Mouse (Mus musculus): Measurements from ENCODE around the gene Ppm1m. TPM values are rescaled to one million over a fixed set of nuclear protein-coding genes. Genes with fewer than 3 reads are reported as not detected.

Ppm1m gene
- total and polyA plus RNA-seq, 2 experiments from 2014 or later, result 16.2 to 18.5 TPM

DNA sequence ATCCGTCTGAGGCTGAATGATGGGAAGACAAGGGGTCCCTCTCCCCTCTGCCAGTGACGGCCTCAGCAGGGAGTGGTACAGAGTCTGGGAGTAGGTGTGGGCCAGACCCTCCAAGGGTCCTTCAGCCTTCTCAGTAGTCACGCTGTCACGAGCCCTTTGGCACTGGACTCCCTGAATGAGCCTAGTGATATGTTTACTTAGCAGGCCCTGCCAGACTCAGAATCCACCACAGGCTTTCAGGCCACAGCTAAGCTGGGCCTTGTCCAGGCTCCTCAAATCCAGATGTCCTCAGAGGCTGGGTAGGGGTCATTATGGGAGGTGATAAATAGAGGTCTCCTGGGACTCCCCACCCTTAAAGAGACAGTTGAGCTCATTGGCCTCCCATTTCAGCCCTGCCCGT, 8.6 kb upstream of the Ppm1m start:
- TF ChIP-seq CTCF (IDR thresholded peaks at IDR 0.05), result no peak
- no peak overlapping the region for H3K27ac ChIP-seq (ENCODE audit: low read depth, low read length)
- peaks cover 16% of the 10 kb centered on the region for H3K36me3 ChIP-seq (ENCODE audit: insufficient read depth, low read length)
- ATAC-seq (ENCODE audit: low FRiP score) (no peak), DNase-seq (ENCODE audit: low spot score) (no peak)
- no peaks in the 10 kb centered on the region for H3K27me3 ChIP-seq (ENCODE audit: insufficient read depth, low read length)
- 90% methylated on average over 5 of the region's 5 CpGs for WGBS
- no peaks in the 10 kb centered on the region for H3K9me3 ChIP-seq (ENCODE audit: low read length)
- no peak overlapping the region for H3K4me3 ChIP-seq (ENCODE audit: low read depth, low read length)
- H3K4me1 ChIP-seq (ENCODE audit: insufficient read depth, low read length), result peaks cover 12% of the 10 kb centered on the region; the same call in 1 of the 2 replicates
- H3K4me2 ChIP-seq (ENCODE audit: low read depth, low read length, poor library complexity, severe bottlenecking), result no peak overlapping the region
- no peak overlapping the region for H3K9ac ChIP-seq (replicated peaks; ENCODE audit: low read length, poor library complexity, severe bottlenecking)

DNA sequence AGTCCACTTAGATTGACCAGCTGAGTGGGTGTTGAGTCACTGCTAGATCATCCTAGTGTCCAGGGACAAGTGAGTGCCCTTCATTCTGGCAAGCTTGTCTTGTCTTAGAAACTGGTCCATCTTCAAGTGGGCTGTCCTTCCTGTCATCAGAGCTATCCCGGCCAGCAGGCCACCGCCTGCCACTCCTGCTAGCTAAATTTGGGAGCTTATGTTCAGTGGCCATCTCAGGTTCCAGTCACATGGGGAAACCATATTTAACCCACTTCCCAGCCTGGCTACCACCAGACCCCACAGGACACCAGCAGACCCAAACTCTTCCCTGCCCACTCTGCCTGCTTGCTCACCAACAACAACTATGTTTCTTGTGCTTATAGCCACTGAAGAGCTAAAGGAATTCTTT, 7.0 kb upstream of the Ppm1m start:
- TF ChIP-seq CTCF (IDR thresholded peaks at IDR 0.05), result no peak
- Histone ChIP-seq H3K27me3 (ENCODE audit: insufficient read depth, low read length) (no peaks in the 10 kb centered on the region), H3K27ac (ENCODE audit: low read depth, low read length) (no peak overlapping the region), H3K36me3 (ENCODE audit: insufficient read depth, low read length) (peaks cover 5% of the 10 kb centered on the region; the same call in 1 of the 2 replicates), H3K9ac (replicated peaks; ENCODE audit: low read length, poor library complexity, severe bottlenecking) (0 out of 2 replicates have a peak overlapping the region, but pooled peaks have one; percentile 24), H3K9me3 (ENCODE audit: low read length) (no peaks in the 10 kb centered on the region), H3K4me2 (ENCODE audit: low read depth, low read length, poor library complexity, severe bottlenecking) (no peak overlapping the region), H3K4me3 (ENCODE audit: low read depth, low read length) (no peak overlapping the region), H3K4me1 (ENCODE audit: insufficient read depth, low read length) (peaks cover 12% of the 10 kb centered on the region; the same call in 1 of the 2 replicates)
- DNase-seq (ENCODE audit: low spot score) (no peak), ATAC-seq (ENCODE audit: low FRiP score) (no peak)
- WGBS, result 88% methylated on average over 2 of the region's 2 CpGs

DNA sequence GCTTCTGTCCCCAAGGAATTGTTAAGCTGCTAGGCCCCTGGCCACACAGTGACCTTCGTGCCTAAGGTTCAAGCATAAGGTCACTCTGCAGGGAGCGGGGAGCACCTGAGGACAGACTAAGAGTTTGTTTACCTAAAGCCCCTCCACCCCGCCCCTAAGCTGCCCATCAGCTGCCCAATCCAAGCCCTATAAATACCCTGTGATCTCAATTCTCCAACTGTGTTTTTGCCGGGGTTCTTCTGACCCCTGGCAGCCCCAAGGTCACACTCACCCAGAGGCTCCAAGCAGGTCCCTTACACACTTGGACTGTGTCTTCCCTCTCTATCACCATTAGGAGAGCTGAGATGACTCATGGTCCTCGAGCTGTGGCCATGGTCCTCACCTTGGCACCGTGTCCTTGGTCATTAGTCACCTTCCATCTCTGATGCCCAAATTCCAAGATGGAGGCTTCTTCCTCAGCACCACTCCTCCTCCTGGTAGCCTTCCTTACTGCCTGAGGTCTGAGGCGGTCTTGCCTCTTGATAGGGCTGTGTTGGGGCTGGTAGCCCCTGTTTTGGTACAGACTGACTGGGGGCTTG, 6.3 kb upstream of the Ppm1m start:
- Histone ChIP-seq H3K9ac (replicated peaks; ENCODE audit: low read length, poor library complexity, severe bottlenecking) (no peak overlapping the region), H3K4me1 (ENCODE audit: insufficient read depth, low read length) (peaks cover 12% of the 10 kb centered on the region; the same call in 1 of the 2 replicates), H3K9me3 (ENCODE audit: low read length) (no peaks in the 10 kb centered on the region), H3K4me3 (ENCODE audit: low read depth, low read length) (no peak overlapping the region), H3K36me3 (ENCODE audit: insufficient read depth, low read length) (peaks cover 5% of the 10 kb centered on the region; the same call in 1 of the 2 replicates), H3K27ac (ENCODE audit: low read depth, low read length) (no peak overlapping the region), H3K27me3 (ENCODE audit: insufficient read depth, low read length) (no peaks in the 10 kb centered on the region), H3K4me2 (ENCODE audit: low read depth, low read length, poor library complexity, severe bottlenecking) (no peak overlapping the region)
- ATAC-seq (ENCODE audit: low FRiP score), result no peak
- no peak for TF ChIP-seq CTCF (IDR thresholded peaks at IDR 0.05)
- DNase-seq (ENCODE audit: low spot score), result no peak
- 88% methylated on average over 7 of the region's 7 CpGs for WGBS

GRCm38 (mm10) chr9:106203990-106204851, 4.7 kb upstream of the Ppm1m start:
- peaks cover 5% of the 10 kb centered on the region; the same call in 1 of the 2 replicates for H3K36me3 ChIP-seq (ENCODE audit: insufficient read depth, low read length)
- peak overlapping the region; percentile 83; the same call in 1 of the 2 replicates for H3K9ac ChIP-seq (replicated peaks; ENCODE audit: low read length, poor library complexity, severe bottlenecking)
- DNase-seq (ENCODE audit: low spot score) (peak; percentile 36), ATAC-seq (ENCODE audit: low FRiP score) (no peak)
- peak overlapping the region; percentile 67 for H3K4me2 ChIP-seq (ENCODE audit: low read depth, low read length, poor library complexity, severe bottlenecking)
- WGBS, result 76% methylated on average over 6 of the region's 7 CpGs
- no peak for TF ChIP-seq CTCF (IDR thresholded peaks at IDR 0.05)
- no peak overlapping the region for H3K27ac ChIP-seq (ENCODE audit: low read depth, low read length)
- H3K9me3 ChIP-seq (ENCODE audit: low read length), result no peaks in the 10 kb centered on the region
- H3K27me3 ChIP-seq (ENCODE audit: insufficient read depth, low read length), result no peaks in the 10 kb centered on the region
- H3K4me3 ChIP-seq (ENCODE audit: low read depth, low read length), result peak overlapping the region; percentile 70
- H3K4me1 ChIP-seq (ENCODE audit: insufficient read depth, low read length), result peaks cover 12% of the 10 kb centered on the region; the same call in 1 of the 2 replicates

- Histone ChIP-seq H3K36me3 (ENCODE audit: insufficient read depth, low read length) (peaks cover 1% of the 10 kb centered on the region; the same call in 1 of the 2 replicates), H3K4me3 (ENCODE audit: low read depth, low read length) (peak within 1 kb of the TSS; percentile 70), H3K27me3 (ENCODE audit: insufficient read depth, low read length) (no peaks in the 10 kb centered on the region), H3K4me2 (ENCODE audit: low read depth, low read length, poor library complexity, severe bottlenecking) (peak within 1 kb of the TSS; percentile 67), H3K9me3 (ENCODE audit: low read length) (no peaks in the 10 kb centered on the region), H3K9ac (replicated peaks; ENCODE audit: low read length, poor library complexity, severe bottlenecking) (peak within 1 kb of the TSS; percentile 83), H3K4me1 (ENCODE audit: insufficient read depth, low read length) (peaks cover 12% of the 10 kb centered on the region; the same call in 1 of the 2 replicates), H3K27ac (ENCODE audit: low read depth, low read length) (peak within 1 kb of the TSS; percentile 72)
- TF ChIP-seq CTCF (IDR thresholded peaks at IDR 0.05), result no peak
- ATAC-seq (ENCODE audit: low FRiP score) (peak; percentile 82), DNase-seq (ENCODE audit: low spot score) (peak; percentile 94)
- WGBS, result 1% methylated on average over 59 of the region's 61 CpGs
Observed at GRCm38 (mm10) chr9:106202819-106203636, 3.5 kb upstream of the Ppm1m start, which contains the start of gene Twf2. TSS of gene Twf2 (plus strand) at chr9:106203108.
